Mouse (Mus musculus) forebrain, embryonic 10.5 days (tissue): ENCODE measurements around the gene Mapk1ip1l. TPM values are rescaled to one million over a fixed set of nuclear protein-coding genes. Genes with fewer than 3 reads are reported as not detected.

Source experiments
- DNase-seq: peaks from one replicate; pipeline ENCODE4 v3.0.0-alpha.2; 2017; ENCODE audit warnings: low spot score; ENCODE audit errors: extremely low spot score
- H3K27ac ChIP-seq: fragments of 300-500 bp; sonication (generic); 2 replicates; pipeline ENCODE4 v1.5.1; 2016; ENCODE audit warnings: mild to moderate bottlenecking
- H3K27me3 ChIP-seq: fragments of 300-500 bp; sonication (generic); 2 replicates; pipeline ENCODE4 v1.6.1; 2016; ENCODE audit warnings: mild to moderate bottlenecking; ENCODE audit not compliant: poor library complexity, severe bottlenecking
- H3K36me3 ChIP-seq: fragments of 300-500 bp; sonication (generic); replicated peaks from 2 replicates; pipeline ENCODE4 v1.6.1; 2016; ENCODE audit warnings: mild to moderate bottlenecking, moderate library complexity
- H3K4me1 ChIP-seq: fragments of 300-500 bp; sonication (generic); 2 replicates; pipeline ENCODE4 v1.6.1; 2016
- H3K4me3 ChIP-seq: fragments of 300-500 bp; sonication (generic); 2 replicates; pipeline ENCODE4 v1.5.1; 2016; ENCODE audit warnings: mild to moderate bottlenecking, moderate library complexity
- H3K9me3 ChIP-seq: fragments of 300-500 bp; sonication (generic); 2 replicates; pipeline ENCODE4 v1.6.1; 2016; ENCODE audit warnings: mild to moderate bottlenecking, moderate library complexity
- WGBS: fragments of 180-500 bp; shearing (Covaris S2); methylation state at CpG from one replicate; pipeline ENCODE4 v1.1.7; 2016; 5-methylcytosine and 5-hydroxymethylcytosine counted together
- polyA plus RNA-seq: library from polyadenylated mRNA; unstranded; fragments of >200 nt; fragmentation: Nextera tagmentation; extraction: Ambion mirVana; gene quantifications from 2 replicates; pipeline ENCODE4 v1.2.1, GENCODE M21; 2016

Mapk1ip1l gene
- polyA plus RNA-seq, 1 experiment from 2014 or later = 127 TPM

GRCm38 (mm10) chr14:47371689-47372088 lies 73.6 kb downstream of the Mapk1ip1l start:
- Histone ChIP-seq H3K27me3 (peaks cover 42% of the 10 kb centered on the region), H3K27ac (no peak overlapping the region), H3K9me3 (no peaks in the 10 kb centered on the region), H3K4me1 (peaks cover 18% of the 10 kb centered on the region), H3K4me3 (no peak overlapping the region), H3K36me3 (no peaks in the 10 kb centered on the region)
- no peak for DNase-seq
- WGBS = 78% methylated on average over 6 of the region's 6 CpGs

Other genes with a start within 250 kb of the Mapk1ip1l start
- gene Gch1, start 108.9 kb upstream of the Mapk1ip1l start, polyA plus RNA-seq = 0.73 and 0.74 TPM in 2 replicates
- gene Wdhd1, start 21.4 kb upstream of the Mapk1ip1l start, polyA plus RNA-seq = 68.9 and 70.2 TPM in 2 replicates
- 3.5 and 3.7 TPM in 2 replicates for gene Socs4, start 21.3 kb upstream of the Mapk1ip1l start, polyA plus RNA-seq
- 0.20 and 0.29 TPM in 2 replicates for gene Lgals3, start 69.5 kb downstream of the Mapk1ip1l start, polyA plus RNA-seq
- gene Dlgap5, start 120.1 kb downstream of the Mapk1ip1l start, polyA plus RNA-seq = 86.4 and 88.0 TPM in 2 replicates
- 26.5 and 28.4 TPM in 2 replicates for gene Fbxo34, start 152.2 kb downstream of the Mapk1ip1l start, polyA plus RNA-seq